Mouse (Mus musculus) limb, embryonic 14.5 days (tissue): ENCODE results near the gene Bcl11a. TPM values are rescaled to one million over a fixed set of nuclear protein-coding genes. Genes with fewer than 3 reads are reported as not detected.

ENCODE experiments used
- ATAC-seq: fragments of 200-750 bp; cut with Nextera tagmentation; 2 replicates; pipeline ENCODE4 v1.8.0; 2017; ENCODE audit warnings: low read depth, moderate number of reproducible peaks, moderate TSS enrichment; ENCODE audit not compliant: low FRiP score
- DNase-seq: peaks from one replicate; pipeline ENCODE4 v3.0.0-alpha.2; 2015; ENCODE audit warnings: low spot score
- H3K27ac ChIP-seq: fragments of 300-500 bp; sonication (generic); replicated peaks from 2 replicates; pipeline ENCODE4 v1.5.1; 2014; ENCODE audit warnings: low read depth, mild to moderate bottlenecking, low read length, moderate library complexity, mixed read lengths
- H3K27me3 ChIP-seq: fragments of 300-500 bp; sonication (generic); 2 replicates; pipeline ENCODE4 v1.6.1; 2014; ENCODE audit warnings: low read length, mixed read lengths; ENCODE audit not compliant: control insufficient read depth, insufficient read depth
- H3K36me3 ChIP-seq: fragments of 300-500 bp; sonication (generic); 2 replicates; pipeline ENCODE4 v1.6.1; 2014; ENCODE audit warnings: mild to moderate bottlenecking, low read length, moderate library complexity, mixed read lengths; ENCODE audit not compliant: control insufficient read depth, insufficient read depth
- H3K4me1 ChIP-seq: fragments of 300-500 bp; sonication (generic); 2 replicates; pipeline ENCODE4 v1.6.1; 2014; ENCODE audit warnings: antibody characterized with exemption, low read length, mixed read lengths; ENCODE audit not compliant: control insufficient read depth, insufficient read depth
- H3K4me2 ChIP-seq: fragments of 300-500 bp; sonication (generic); replicated peaks from 2 replicates; pipeline ENCODE4 v1.6.1; 2014; ENCODE audit warnings: low read depth, mild to moderate bottlenecking, low read length, moderate library complexity; ENCODE audit not compliant: severe bottlenecking
- H3K4me3 ChIP-seq: fragments of 300-500 bp; sonication (generic); replicated peaks from 2 replicates; pipeline ENCODE4 v1.5.1; 2014; ENCODE audit warnings: low read length
- H3K9ac ChIP-seq: fragments of 300-500 bp; sonication (generic); 2 replicates; pipeline ENCODE4 v1.6.1; 2014; ENCODE audit warnings: mild to moderate bottlenecking, low read depth, low read length, moderate library complexity; ENCODE audit not compliant: severe bottlenecking
- H3K9me3 ChIP-seq: fragments of 300-500 bp; sonication (generic); 2 replicates; pipeline ENCODE4 v1.6.1; 2016; ENCODE audit warnings: low read length; ENCODE audit not compliant: control insufficient read depth
- POLR2A ChIP-seq: fragments of 200-500 bp; IDR thresholded peaks from 2 replicates; pipeline ENCODE4 v1.8.0; 2012; ENCODE audit warnings: inconsistent platforms, mild to moderate bottlenecking, moderate library complexity, borderline replicate concordance; ENCODE audit not compliant: insufficient read depth, insufficient read length; ENCODE audit errors: extremely low read depth
- WGBS: fragments of 180-500 bp; shearing (Covaris S2); extraction: QIAGEN DNeasy Blood & Tissue Kit; methylation state at CpG from one replicate; pipeline ENCODE4 v1.1.7; 2014; 5-methylcytosine and 5-hydroxymethylcytosine counted together
- polyA plus RNA-seq, 2 experiments: library from polyadenylated mRNA; depleted of rRNA in 1 of 2; stranded (reverse) in 1 of 2; unstranded in 1 of 2; fragments of >200 nt; fragmentation: Nextera tagmentation in 1 of 2; extraction: Ambion mirVana in 1 of 2; gene quantifications; 2 replicates each; pipeline versions ENCODE4 v1.2.1 to v1.2.3; 2012 to 2014

Gene Bcl11a
- polyA plus RNA-seq, 2 experiments = 33.8 to 61.7 TPM

DNA sequence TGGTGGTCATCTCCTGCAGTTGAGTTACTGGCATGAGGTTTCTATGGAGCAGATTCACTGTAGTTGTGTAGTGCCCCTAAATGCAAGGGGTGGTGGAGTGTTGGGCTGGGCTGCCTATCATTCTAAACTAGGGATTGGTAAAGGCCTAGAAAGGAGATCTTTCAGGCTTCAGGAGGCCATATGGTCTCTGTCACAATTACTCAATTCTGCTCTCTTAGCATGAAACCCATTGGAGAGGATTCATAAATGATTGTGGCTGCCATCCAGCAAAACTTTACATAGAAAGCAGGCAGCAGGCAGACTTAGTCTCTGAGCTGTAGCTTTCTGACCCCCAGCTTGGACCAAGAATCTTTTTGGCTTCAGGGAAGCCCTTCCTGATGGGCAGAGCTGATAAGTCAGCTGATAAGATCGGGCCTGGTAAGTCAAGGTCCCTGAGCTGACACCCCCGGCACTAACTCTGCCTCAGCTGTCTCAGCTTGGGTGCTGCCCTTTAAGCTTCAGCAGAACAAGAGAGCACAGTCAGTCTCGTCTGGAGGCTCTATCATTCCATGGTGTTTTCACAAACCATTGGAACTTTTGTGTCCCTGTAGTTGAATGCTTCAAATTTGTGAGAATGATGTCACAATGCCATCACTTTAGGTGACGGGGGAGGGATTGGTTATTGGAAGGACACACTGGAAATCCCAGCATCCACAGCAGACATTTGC, 143.9 kb downstream of the Bcl11a start:
- H3K36me3 ChIP-seq = no peaks in the 10 kb centered on the region
- no peaks in the 10 kb centered on the region for H3K9me3 ChIP-seq
- no peak for ATAC-seq
- H3K4me2 ChIP-seq = no peak overlapping the region
- no peak overlapping the region for H3K4me3 ChIP-seq
- no peak for TF ChIP-seq POLR2A
- H3K27ac ChIP-seq = no peak overlapping the region
- WGBS = 76% methylated on average over 4 of the region's 4 CpGs
- H3K9ac ChIP-seq = no peak overlapping the region
- DNase-seq = no peak
- peaks cover 2% of the 10 kb centered on the region; the same call in 1 of the 2 replicates for H3K4me1 ChIP-seq
- no peaks in the 10 kb centered on the region for H3K27me3 ChIP-seq

Other genes with a start within 250 kb of the Bcl11a start
- 10.0 and 12.3 TPM in 2 replicates for gene Papolg, start 182.8 kb upstream of the Bcl11a start, polyA plus RNA-seq (2012; rRNA removed)
- 14.2 and 17.1 TPM in 2 replicates for gene Papolg, start 182.8 kb upstream of the Bcl11a start, polyA plus RNA-seq (2014; fragmentation: Nextera tagmentation; extraction: Ambion mirVana)
- 0.19 TPM in 1 of 2 replicates, not detected in the other for gene A830031A19Rik, start 3.0 kb upstream of the Bcl11a start, polyA plus RNA-seq (2012; rRNA removed)
- not detected in 2 replicates for gene A830031A19Rik, start 3.0 kb upstream of the Bcl11a start, polyA plus RNA-seq (2014; fragmentation: Nextera tagmentation; extraction: Ambion mirVana)